Mouse (Mus musculus) embryonic facial prominence, embryonic 14.5 days (tissue): Measurements from ENCODE around the gene Dhx36. TPM values are rescaled to one million over a fixed set of nuclear protein-coding genes. Genes with fewer than 3 reads are reported as not detected.

Source experiments
- ATAC-seq: fragments of 200-750 bp; cut with Nextera tagmentation; 2 replicates; pipeline ENCODE4 v1.8.0; 2017; ENCODE audit warnings: low read depth, moderate number of reproducible peaks, moderate TSS enrichment
- DNase-seq: peaks from one replicate; pipeline ENCODE4 v3.0.0-alpha.2; 2015; ENCODE audit warnings: low spot score
- H3K27ac ChIP-seq: fragments of 300-500 bp; sonication (generic); replicated peaks from 2 replicates; pipeline ENCODE4 v1.5.1; 2014; ENCODE audit warnings: low read depth, mild to moderate bottlenecking, low read length, moderate library complexity
- H3K27me3 ChIP-seq: fragments of 300-500 bp; sonication (generic); replicated peaks from 2 replicates; pipeline ENCODE4 v1.6.1; 2014; ENCODE audit warnings: low read length; ENCODE audit not compliant: control insufficient read depth, insufficient read depth
- H3K36me3 ChIP-seq: fragments of 300-500 bp; sonication (generic); 2 replicates; pipeline ENCODE4 v1.6.1; 2014; ENCODE audit warnings: low read length, mixed read lengths; ENCODE audit not compliant: control insufficient read depth, insufficient read depth
- H3K4me1 ChIP-seq: fragments of 300-500 bp; sonication (generic); 2 replicates; pipeline ENCODE4 v1.6.1; 2014; ENCODE audit warnings: antibody characterized with exemption, low read length; ENCODE audit not compliant: control insufficient read depth, insufficient read depth
- H3K4me2 ChIP-seq: fragments of 300-500 bp; sonication (generic); 2 replicates; pipeline ENCODE4 v1.6.1; 2014; ENCODE audit warnings: low read depth, mild to moderate bottlenecking, low read length, moderate library complexity, mixed read lengths
- H3K4me3 ChIP-seq: fragments of 300-500 bp; sonication (generic); 2 replicates; pipeline ENCODE4 v1.5.1; 2014; ENCODE audit warnings: low read depth, mild to moderate bottlenecking, low read length
- H3K9ac ChIP-seq: fragments of 300-500 bp; sonication (generic); 2 replicates; pipeline ENCODE4 v1.6.1; 2014; ENCODE audit warnings: low read depth, mild to moderate bottlenecking, low read length, moderate library complexity, mixed read lengths
- H3K9me3 ChIP-seq: fragments of 300-500 bp; sonication (generic); 2 replicates; pipeline ENCODE4 v1.6.1; 2016; ENCODE audit warnings: low read length; ENCODE audit not compliant: control insufficient read depth
- WGBS: fragments of 180-500 bp; shearing (Covaris S2); extraction: QIAGEN DNeasy Blood & Tissue Kit; methylation state at CpG from one replicate; pipeline ENCODE4 v1.1.7; 2014; 5-methylcytosine and 5-hydroxymethylcytosine counted together
- polyA plus RNA-seq: library from polyadenylated mRNA; unstranded; fragments of >200 nt; fragmentation: Nextera tagmentation; extraction: Ambion mirVana; gene quantifications from 2 replicates; pipeline ENCODE4 v1.2.1, GENCODE M21; 2014

Dhx36 gene
- polyA plus RNA-seq, 1 experiment from 2014 or later, result 31.6 TPM

- WGBS, result 77% methylated on average over 8 of the region's 8 CpGs
- no peak for DNase-seq
Measured at GRCm38 (mm10) chr3:62447151-62447550, 59.7 kb downstream of the Dhx36 start.

DNA sequence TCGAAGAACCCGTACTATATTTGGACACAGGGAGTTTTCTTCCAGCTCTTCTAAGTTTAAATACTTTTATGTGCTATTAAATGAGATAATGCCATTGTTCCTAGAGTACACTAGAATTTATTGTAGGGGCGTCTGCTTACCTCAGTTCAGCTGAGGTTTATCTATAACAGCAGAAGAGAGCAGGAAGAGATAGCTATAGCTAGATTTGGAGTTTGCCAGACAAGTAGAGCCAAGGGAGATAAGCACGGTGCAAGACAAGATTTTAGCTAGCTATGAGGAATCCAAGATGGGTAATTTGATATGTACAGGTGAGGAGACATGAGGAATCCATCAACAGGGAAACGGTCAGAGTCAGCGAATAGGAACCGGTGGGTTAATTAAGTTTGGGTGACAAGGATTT lies 60.5 kb downstream of the Dhx36 start:
- Histone ChIP-seq H3K9ac (no peak overlapping the region), H3K9me3 (no peaks in the 10 kb centered on the region), H3K27me3 (no peaks in the 10 kb centered on the region), H3K4me2 (no peak overlapping the region), H3K4me3 (no peak overlapping the region), H3K36me3 (peaks cover 4% of the 10 kb centered on the region; the same call in 1 of the 2 replicates), H3K4me1 (no peaks in the 10 kb centered on the region), H3K27ac (no peak overlapping the region)
- DNase-seq (no peak), ATAC-seq (no peak)
- 81% methylated on average over 7 of the region's 7 CpGs for WGBS

More at GRCm38 (mm10) chr3:62447151-62447550, 59.7 kb downstream of the Dhx36 start:
- peak; percentile 57; the same call in 1 of the 2 replicates for ATAC-seq
- no peaks in the 10 kb centered on the region for H3K9me3 ChIP-seq
- peaks cover 4% of the 10 kb centered on the region; the same call in 1 of the 2 replicates for H3K36me3 ChIP-seq
- H3K27ac ChIP-seq, result no peak overlapping the region
- H3K9ac ChIP-seq, result no peak overlapping the region
- no peak overlapping the region for H3K4me3 ChIP-seq
- H3K4me2 ChIP-seq, result no peak overlapping the region
- H3K4me1 ChIP-seq, result no peaks in the 10 kb centered on the region
- H3K27me3 ChIP-seq, result no peaks in the 10 kb centered on the region

DNA sequence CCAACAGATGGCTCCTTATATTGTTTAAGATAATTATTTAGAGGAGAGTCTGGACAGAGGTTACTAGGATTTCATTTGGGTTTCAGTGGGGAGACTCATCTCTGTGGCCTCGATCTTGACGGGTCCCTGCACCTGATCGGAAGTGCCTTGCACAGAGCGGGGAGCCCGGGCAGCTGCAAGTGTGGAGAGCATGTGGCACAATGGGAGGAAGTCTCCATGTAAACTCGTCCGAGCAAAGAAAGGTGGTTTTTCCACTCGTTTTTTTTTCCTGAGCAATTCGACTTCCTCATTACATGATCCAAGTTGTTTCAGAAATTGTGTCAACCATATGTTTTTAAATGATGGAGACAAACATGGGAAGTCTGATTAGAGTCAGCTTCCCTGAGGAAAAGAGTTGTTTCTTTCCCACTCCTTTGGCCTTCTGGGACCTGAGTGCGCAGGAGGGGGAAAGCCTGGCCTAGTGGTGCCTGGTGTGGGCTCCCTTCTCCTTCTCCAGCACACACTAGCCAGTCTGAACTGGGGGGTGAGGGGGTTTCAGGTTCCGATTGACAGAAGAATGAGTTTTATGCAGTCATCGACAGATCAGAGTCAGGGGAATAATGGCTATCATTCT lies 63.1 kb downstream of the Dhx36 start:
- ATAC-seq (no peak), DNase-seq (no peak)
- 70% methylated on average over 12 of the region's 12 CpGs for WGBS
- Histone ChIP-seq H3K4me1 (no peaks in the 10 kb centered on the region), H3K36me3 (no peaks in the 10 kb centered on the region), H3K27me3 (no peaks in the 10 kb centered on the region), H3K9ac (no peak overlapping the region), H3K4me3 (no peak overlapping the region), H3K27ac (no peak overlapping the region; the same call in 1 of the 2 replicates), H3K9me3 (no peaks in the 10 kb centered on the region), H3K4me2 (no peak overlapping the region)

GRCm38 (mm10) chr3:62440431-62440969 lies 66.3 kb downstream of the Dhx36 start:
- Histone ChIP-seq H3K27ac (no peak overlapping the region), H3K4me1 (no peaks in the 10 kb centered on the region), H3K27me3 (no peaks in the 10 kb centered on the region), H3K9me3 (no peaks in the 10 kb centered on the region), H3K4me2 (no peak overlapping the region), H3K9ac (no peak overlapping the region), H3K4me3 (no peak overlapping the region), H3K36me3 (no peaks in the 10 kb centered on the region)
- WGBS, result 33% methylated on average over 5 of the region's 5 CpGs
- DNase-seq (peak; percentile 25), ATAC-seq (no peak)

DNA sequence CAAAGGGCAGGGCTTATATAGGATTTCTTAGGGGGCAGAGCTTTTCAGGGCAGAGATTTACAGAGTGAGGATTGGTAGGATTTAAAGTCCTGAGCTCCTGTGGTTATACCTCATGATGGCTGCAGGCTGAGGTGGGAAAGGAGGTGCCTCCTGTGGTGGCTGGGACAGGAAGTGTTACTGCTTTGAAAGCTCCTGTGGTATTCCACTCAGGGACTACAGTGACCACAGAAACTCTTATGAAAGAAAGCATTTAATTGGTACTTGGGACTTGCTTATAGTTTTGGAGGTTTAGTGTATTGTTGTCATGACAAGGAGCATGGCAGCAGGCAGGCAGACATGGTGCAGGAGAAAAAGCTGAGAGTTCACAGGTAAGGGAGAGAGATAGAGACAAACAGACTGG lies 70.9 kb downstream of the Dhx36 start:
- Histone ChIP-seq H3K9me3 (no peaks in the 10 kb centered on the region), H3K36me3 (no peaks in the 10 kb centered on the region), H3K4me2 (no peak overlapping the region), H3K4me3 (no peak overlapping the region), H3K4me1 (no peaks in the 10 kb centered on the region), H3K9ac (no peak overlapping the region), H3K27ac (no peak overlapping the region), H3K27me3 (no peaks in the 10 kb centered on the region)
- ATAC-seq, result no peak
- DNase-seq, result no peak

DNA sequence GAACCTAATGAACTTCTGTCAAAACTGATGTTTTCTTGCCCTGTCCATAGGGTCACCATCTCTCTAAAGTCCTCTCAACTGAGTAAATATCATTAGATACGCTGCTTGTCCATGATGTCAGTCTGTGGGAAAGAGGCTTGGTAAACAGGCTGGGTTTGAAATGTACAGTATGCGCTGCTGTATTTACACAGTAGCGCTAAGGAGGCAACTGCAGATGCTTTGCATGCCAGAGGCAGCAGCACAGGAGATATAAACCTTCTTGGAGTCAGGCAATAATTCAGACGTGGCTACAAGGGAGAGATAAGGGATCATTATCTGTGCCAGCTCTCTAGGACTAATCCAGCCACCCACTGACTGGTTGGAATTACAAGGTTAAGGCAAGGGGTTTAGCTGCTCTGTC lies 73.1 kb downstream of the Dhx36 start:
- ATAC-seq (no peak), DNase-seq (no peak)
- Histone ChIP-seq H3K4me1 (no peaks in the 10 kb centered on the region), H3K27me3 (no peaks in the 10 kb centered on the region), H3K9me3 (no peaks in the 10 kb centered on the region), H3K36me3 (no peaks in the 10 kb centered on the region), H3K4me2 (no peak overlapping the region), H3K9ac (no peak overlapping the region), H3K4me3 (no peak overlapping the region), H3K27ac (no peak overlapping the region)
- 66% methylated on average over 4 of the region's 4 CpGs for whole genome bisulfite sequencing

- Histone ChIP-seq H3K27ac (no peak overlapping the region), H3K4me1 (no peaks in the 10 kb centered on the region), H3K36me3 (0 out of 2 replicates have a peak, but pooled peaks cover under 1% of the 10 kb centered on the region), H3K9ac (no peak overlapping the region), H3K9me3 (no peaks in the 10 kb centered on the region), H3K4me3 (no peak overlapping the region), H3K4me2 (no peak overlapping the region), H3K27me3 (no peaks in the 10 kb centered on the region)
- no peak for ATAC-seq
- no peak for DNase-seq
- WGBS, result 89% methylated on average over 6 of the region's 6 CpGs
Measured at GRCm38 (mm10) chr3:62418387-62419138, 88.2 kb downstream of the Dhx36 start.
